Mouse (Mus musculus) testis, adult 10 weeks (tissue): ENCODE data around the gene Tbx19. TPM values are rescaled to one million over a fixed set of nuclear protein-coding genes. Genes with fewer than 3 reads are reported as not detected.

Experiments used
- polyA plus RNA-seq: library from polyadenylated mRNA; stranded (reverse); fragments of 350-450 nt; fragmentation: Illumina TruSeq; extraction: RNeasy Lipid Tissue Mini Kit (QIAGEN cat#74804); gene quantifications from one replicate; pipeline ENCODE4 v1.2.3, GENCODE M21; 2014; ENCODE audit warnings: low read depth, low replicate concordance

Gene Tbx19
- 1.9 TPM for polyA plus RNA-seq

DNA sequence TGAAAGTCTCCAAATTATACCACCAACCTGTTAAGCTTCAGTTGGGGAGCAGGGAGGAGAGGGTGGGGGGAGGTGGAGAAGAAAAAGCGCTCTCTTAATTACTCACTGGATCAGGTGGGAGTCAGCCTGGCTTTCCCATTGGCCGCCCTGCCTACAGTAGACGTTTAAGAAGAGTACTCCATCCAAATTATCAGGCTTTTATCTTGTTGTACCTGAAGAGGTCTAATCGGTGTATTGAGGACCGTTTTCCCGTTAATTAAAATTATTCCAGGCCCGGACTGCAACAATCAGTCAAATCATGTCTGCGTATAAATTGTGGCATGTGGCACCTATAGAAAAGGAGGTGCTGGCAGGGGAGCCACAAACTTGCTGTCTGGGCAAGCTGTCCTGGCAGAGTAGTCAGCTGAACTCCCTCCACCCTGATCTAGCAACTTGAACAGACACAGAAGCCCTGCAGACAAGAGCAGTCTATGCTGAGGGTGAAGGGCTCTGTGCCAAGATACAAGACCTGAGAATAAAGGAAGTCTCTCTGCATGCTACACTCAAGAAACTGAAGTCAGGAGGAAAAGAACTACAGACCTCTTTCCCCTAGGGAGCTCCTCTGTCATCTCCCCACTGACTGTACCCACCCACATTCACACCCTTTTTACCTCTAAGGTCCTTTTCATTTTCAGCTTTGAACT lies at the start of gene Tbx19:
TSS of gene Tbx19 (minus strand) at position 51 of the 683 bp plus-strand sequence.

DNA sequence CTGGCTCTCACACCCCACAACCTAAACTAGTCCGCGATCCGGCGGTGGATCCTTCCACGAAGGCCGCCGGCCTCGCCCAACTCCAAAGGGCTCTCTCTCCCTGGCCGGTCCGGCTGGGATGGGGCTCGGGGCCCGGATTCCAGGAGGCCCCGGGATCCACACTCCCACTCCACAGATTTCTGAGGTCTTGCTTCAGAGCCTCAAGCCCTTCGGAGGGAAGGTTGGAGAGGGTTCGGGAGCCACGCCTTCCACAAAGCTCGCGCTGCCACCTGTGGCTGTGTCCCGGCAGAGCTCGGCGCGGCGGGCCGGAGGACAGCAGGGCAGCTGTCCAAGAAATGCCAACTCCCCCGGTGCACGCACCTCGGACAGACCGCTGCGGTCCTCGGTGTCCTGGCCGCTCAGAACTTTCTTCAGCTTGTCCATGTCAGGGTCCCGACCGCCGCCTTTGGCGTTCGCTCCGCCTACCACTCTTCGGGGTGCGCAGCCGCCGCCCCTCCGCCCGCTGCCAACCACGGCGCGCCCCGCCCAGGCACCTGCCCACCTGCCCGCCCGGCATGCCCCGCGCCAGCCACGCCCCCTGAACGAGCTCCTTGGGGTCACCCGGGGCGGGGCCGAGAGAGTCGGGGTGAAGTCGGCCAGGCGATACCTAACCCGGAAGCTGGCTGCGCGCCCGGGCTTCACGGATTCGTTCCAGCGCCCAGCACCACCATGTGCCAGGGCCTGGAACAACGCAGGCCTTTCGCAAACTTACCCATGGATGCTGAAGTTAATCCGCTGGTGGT lies 33.5 kb upstream of the Tbx19 start, which contains the start of gene Sft2d2:
TSS of gene Sft2d2 (minus strand) at position 559 of the 782 bp plus-strand sequence.

Other genes with a start within 250 kb of the Tbx19 start
- gene Xcl1, start 225.2 kb downstream of the Tbx19 start, polyA plus RNA-seq: not detected
- 10.8 TPM for gene Sft2d2, start 33.7 kb upstream of the Tbx19 start, polyA plus RNA-seq
- gene Tiprl, start 76.2 kb upstream of the Tbx19 start, polyA plus RNA-seq: 257 TPM
- gene Gpr161, start 135.0 kb upstream of the Tbx19 start, polyA plus RNA-seq: 0.36 TPM